Mouse (Mus musculus): Measurements from ENCODE around the gene Commd6. TPM values are rescaled to one million over a fixed set of nuclear protein-coding genes. Genes with fewer than 3 reads are reported as not detected.

The Commd6 gene
- 10 to 100 TPM; 26.0 to 29.4 TPM for total RNA-seq (2021)
- long read RNA-seq, experiment 1, full-length matches to known transcripts = 3 of 3 reads
- long read RNA-seq, experiment 1, partial matches to known transcripts = 0 of 3 reads
- long read RNA-seq, experiment 1, other reads (novel, unspliced or antisense) = 0 of 3 reads
- long read RNA-seq, experiment 2, full-length matches to known transcripts = 5 of 8 reads
- long read RNA-seq, experiment 2, partial matches to known transcripts = 1 of 8 reads
- long read RNA-seq, experiment 2, other reads (novel, unspliced or antisense) = 2 of 8 reads

DNA sequence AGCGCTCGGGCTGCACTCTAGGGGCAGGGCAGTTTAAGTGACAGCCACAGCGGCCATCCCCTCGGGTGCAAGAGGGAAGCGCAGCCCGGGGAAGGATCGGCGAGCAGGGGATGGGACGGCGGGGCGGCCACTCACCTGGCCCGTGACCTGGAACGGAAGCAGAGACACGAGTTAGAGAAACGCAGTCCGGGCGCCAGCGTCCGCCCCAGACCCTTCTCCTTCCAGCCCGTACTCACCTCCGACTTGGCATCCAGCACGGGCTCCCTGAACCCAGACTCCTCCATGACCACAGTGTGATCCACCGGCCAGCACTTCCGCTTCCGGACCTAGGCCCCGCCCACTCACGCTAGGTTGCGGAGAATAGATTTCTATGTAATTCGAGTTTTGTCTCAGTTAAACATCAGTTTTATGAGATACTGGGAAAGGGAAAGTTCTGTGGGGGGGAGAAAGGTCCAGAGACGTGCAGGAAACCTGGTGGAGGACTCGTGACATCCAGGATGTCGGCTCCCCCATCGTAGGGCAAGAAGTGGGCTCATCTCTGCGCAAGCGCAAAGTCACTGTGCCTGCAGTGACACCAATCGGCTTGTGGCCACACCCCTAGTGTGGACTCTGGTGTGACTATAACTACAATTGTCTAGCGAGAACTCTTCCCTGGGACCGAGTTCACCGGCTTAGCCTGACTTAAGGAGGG lies at the start of gene Commd6:
Commd6 (minus strand) TSS at position 534 of the 691 bp plus-strand sequence.
- intact Hi-C loops (cut with DNase I) = no loop called here
- DNase-seq = peak; percentile 90

DNA sequence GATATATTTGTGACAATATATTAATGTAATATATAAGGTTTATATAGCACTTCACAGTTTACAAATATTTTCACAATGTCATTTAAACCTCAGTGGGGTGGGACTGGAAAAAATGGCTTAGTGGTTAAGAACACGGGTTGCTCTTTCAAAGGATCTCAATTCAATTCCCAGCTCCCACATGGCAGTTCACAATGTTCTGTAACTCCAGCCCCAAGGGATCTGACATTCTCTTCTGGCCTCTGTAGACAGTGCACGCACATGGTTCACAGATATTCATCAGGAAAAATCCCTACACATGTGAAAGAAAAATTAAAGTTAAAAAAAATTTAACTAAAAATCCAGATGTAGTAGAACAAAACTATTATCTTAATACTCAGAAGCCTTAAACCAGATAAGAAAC lies 47.9 kb upstream of the Commd6 start:
- DNase-seq = peak in 1 of 2 experiments; percentile 4
- intact Hi-C loops (cut with DNase I) = no loop called here

DNA sequence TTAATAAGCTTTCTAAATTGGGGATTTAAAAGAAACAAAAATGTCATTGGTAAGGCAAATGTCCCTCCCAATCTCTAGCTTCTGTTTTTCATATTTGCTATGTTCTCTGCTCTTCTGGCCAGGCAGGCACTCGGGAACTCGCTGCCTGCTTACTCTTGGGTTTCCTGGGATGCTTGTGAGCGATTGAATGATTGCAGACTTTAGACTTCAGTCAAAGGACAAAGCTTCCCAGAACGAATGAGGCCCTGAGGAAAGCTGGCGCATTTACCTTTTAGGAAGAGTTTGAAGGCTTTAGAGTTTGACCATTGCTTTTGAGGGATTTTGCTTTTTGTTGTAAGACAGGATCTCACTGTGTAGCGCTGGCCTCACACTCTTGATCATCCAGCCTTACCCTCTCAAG lies 47.2 kb upstream of the Commd6 start:
- intact Hi-C loops (cut with DNase I) = no loop called here
- no peak for DNase-seq

DNA sequence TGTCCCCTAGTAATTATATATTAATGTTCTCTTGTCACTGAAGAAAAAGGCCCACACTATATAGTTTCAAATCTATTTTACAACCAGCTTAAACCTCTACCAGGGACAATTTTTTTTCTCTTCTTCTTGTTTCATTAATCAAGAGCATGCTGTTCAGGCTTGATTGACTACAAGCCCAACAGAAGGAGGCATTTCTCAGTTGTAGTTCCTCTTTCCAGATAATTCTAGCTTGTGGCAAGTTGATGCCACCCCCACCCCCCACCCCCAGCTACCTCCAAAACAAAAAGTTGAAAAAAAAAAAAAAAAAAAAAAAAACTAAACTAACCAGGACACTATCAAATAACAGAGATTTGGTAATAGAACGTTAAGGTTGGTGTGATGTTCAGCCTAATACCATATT lies 31.7 kb upstream of the Commd6 start:
- intact Hi-C loops (cut with DNase I) = no loop called here
- no peak for DNase-seq

DNA sequence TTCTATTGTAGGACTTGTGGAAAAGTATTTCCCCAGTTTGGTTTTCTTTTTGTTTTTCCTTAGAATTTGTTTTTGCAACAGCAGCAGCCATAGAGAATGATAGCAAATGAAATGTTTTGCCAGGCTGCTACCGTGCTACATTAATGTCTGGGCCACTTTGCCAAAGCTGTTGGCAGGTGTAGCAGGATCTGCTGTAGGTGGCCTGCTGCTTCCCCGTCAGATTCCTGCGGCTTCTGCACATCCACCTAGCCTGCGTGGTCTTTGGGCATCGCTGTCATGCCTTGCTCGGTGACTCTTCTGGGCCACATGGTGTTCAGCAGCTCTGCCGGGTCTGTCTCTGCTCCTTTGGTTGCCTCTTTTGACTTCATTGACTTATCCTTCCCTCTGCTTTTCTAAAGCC lies 28.1 kb upstream of the Commd6 start:
- intact Hi-C loops (cut with DNase I) = no loop called here
- DNase-seq = no peak

- no peak for DNase-seq
- intact Hi-C loops (cut with DNase I) = no loop called here
Observed at GRCm38 (mm10) chr14:101666536-101666935, 26.1 kb upstream of the Commd6 start.

GRCm38 (mm10) chr14:101666056-101666455 lies 25.6 kb upstream of the Commd6 start:
- no peak for DNase-seq
- intact Hi-C loops (cut with DNase I) = no loop called here

DNA sequence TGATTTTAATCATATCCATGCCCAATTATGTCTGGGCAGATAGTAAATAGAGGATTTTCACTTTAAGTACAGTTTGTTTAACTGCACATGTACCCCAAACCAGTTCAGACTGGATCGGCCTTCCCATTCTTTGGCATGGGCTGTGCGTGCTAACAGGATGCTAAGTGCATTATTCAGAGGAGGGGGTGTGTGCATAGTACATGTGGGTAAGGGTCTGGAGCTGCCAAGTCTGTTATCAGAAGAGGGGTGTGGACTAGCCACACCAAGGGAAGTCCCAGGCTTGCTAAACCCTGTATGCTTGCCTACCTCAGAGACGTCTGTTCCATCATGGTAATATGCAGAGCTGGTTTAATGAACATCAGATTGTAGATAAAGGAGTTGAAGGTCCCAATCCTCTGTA lies 23.8 kb upstream of the Commd6 start:
- intact Hi-C loops (cut with DNase I) = no loop called here
- DNase-seq = no peak

DNA sequence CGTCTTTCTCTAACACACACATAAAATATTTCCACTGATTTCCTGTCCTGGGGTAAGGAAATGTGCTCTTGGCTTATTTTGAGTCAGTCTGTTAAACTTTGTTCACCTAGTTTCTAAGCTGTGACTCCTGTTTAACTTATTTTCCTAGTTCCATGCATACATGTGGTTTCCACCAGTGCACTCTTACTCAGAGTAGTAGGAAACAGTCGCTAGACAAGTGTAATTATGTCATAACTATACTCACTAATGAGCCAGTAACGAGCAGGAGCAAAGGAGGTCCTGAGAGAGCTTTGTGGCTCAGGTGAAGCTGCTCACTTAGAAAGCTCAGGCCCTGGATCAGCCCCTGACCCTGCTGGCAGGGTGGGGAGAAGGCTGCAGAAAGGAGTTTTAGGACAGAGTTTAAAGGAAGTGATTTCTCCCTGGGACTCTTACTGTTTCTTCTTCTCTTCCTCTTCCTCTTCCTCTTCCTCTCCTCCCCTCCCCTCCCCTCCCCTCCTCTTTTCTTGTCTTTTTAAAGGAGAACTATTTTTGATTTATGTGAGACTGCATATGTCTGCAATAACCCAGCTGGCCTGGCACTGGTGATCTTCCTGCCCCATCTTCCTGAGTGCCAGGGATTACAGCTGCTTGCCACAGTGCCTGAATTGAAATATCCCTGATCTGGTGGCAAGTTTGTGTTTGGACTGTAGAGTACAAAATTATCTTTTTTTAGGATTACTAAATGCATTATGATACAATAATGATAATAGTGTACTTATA lies 21.3 kb upstream of the Commd6 start:
- no peak for DNase-seq
- intact Hi-C loops (cut with DNase I) = no loop called here

DNA sequence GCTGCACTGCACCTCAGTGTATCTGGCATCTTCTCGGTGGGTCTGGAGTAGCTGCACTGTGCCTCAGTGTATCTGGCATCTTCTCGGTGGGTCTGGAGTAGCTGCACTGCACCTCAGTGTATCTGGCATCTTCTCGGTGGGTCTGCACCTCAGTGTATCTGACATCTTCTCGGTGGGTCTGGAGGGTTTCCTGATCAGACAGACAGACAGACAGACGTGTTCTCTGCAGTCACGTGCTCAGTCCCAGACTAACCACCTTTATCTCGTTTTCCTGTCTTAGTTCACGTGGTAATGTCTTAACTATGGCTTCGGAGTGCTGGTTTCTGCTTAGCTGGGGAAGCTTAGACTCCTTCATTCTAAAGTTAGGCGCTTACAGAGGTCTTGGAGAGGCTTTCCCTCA lies 15.8 kb upstream of the Commd6 start:
- no peak for DNase-seq

DNA sequence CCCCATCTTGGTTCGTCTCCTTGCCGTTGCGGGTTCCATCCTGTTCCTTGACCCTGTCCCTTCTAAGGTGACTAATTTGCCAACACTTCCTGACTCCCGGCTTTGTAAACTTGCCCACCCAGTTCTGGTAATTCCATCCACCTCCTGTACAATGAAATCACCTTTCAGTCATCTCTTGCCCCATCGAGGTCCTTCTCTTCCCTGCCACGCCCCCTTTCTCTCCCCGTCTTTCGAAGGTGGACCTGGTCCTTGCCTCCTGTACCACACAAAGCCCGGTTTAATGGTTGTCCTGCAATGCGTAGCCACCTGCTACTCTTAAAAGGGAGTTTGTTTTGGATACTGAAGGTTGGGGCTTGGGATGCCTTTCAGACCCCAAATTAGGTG lies 14.0 kb upstream of the Commd6 start:
- DNase-seq = no peak
- intact Hi-C loops (cut with DNase I) = loop anchor here (10.0 kb wide), 1 partner anchor 290 kb away; no protein-coding TSS in a partner anchor

More for the DNA sequence above, 15.8 kb upstream of the Commd6 start:
- intact Hi-C loops (cut with DNase I) = loop anchor here (10.0 kb wide), 1 partner anchor 288 kb away; no protein-coding TSS in a partner anchor

GRCm38 (mm10) chr14:101653581-101654525 lies 13.4 kb upstream of the Commd6 start, which contains the start of gene Uchl3:
Gene Uchl3, plus strand, starts transcription at chr14:101653967.
- intact Hi-C loops (cut with DNase I) = loop anchor here (2.0 to 10.0 kb wide), 2 partner anchors 137 to 291 kb away; no protein-coding TSS in a partner anchor
- DNase-seq = peak; percentile 97 to 99

- DNase-seq = no peak
- intact Hi-C loops (cut with DNase I) = loop anchor here (2.0 to 10.0 kb wide), 2 partner anchors 136 to 292 kb away; no protein-coding TSS in a partner anchor
Observed at GRCm38 (mm10) chr14:101652571-101652970, 12.1 kb upstream of the Commd6 start.

GRCm38 (mm10) chr14:101650551-101650950 lies 10.1 kb upstream of the Commd6 start:
- intact Hi-C loops (cut with DNase I) = loop anchor here (10.0 kb wide), 1 partner anchor 294 kb away; no protein-coding TSS in a partner anchor
- DNase-seq = no peak

DNA sequence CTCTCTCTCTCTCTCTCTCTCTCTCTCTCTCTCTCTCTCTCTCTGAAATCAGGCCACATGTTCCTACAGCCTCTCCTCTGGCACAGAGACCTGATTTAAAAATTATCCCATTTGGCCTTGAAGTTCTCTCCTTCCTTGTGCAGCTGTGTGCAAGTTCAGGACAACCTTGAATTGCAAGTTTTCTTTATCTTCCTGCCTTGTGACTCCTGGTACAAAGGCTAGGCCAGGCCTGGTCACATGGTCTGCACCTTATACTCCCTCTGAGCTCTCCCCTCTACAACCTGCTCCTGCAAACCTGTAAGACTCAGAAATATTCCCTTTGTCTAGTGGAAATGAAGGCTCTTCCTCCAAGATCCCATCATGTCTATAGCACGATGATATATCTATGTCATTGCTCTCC lies 4.5 kb upstream of the Commd6 start:
- no peak for DNase-seq
- intact Hi-C loops (cut with DNase I) = no loop called here

DNA sequence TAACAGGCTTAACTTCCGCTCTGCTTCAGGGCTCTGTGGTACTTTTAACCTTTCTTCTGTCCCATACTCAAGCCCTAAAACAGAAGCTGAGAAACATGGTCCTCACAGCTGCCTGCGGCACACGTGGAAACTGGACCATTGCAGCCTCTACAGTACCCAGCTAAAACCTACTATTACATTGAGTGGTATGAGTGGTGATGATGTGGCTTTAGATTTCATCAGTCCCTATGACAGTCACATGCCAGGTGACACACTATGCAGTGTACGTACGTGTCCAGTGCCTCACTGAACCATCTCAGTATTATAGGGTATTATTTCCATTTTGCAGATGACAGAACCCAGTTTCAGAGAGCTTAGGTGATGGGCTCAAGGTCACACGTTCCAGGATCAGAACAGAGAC lies 3.1 kb downstream of the Commd6 start:
- intact Hi-C loops (cut with DNase I) = no loop called here
- no peak for DNase-seq

- intact Hi-C loops (cut with DNase I) = no loop called here
- DNase-seq = no peak
Observed at GRCm38 (mm10) chr14:101635765-101636164, 4.7 kb downstream of the Commd6 start.

DNA sequence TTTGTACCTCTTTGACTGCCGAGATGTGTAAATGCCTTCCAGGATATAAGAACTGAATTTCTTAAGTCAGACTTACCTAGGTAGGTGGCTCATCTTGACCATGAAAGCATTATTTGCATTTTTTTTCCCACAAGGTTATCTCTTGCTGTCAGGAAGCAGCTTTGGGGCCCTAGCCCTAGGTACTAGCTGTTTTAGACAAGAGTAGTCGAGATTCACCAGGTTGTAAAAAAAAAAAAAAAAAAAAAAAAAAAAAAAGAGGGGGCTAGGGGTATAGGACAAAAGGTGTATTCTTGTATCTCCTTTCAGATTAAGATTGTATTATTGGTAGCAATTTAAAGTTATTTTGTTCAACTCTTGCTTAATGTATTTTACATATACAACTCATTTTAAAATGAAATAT lies 9.9 kb downstream of the Commd6 start:
- intact Hi-C loops (cut with DNase I) = no loop called here
- no peak for DNase-seq

- intact Hi-C loops (cut with DNase I) = no loop called here
- no peak for DNase-seq
Observed at GRCm38 (mm10) chr14:101617680-101618079, 22.8 kb downstream of the Commd6 start.

GRCm38 (mm10) chr14:101616178-101616577 lies 24.3 kb downstream of the Commd6 start:
- no peak for DNase-seq
- intact Hi-C loops (cut with DNase I) = no loop called here
